Mouse (Mus musculus) liver, adult 10 weeks (tissue): Measurements from ENCODE around the gene Gm42517. TPM values are rescaled to one million over a fixed set of nuclear protein-coding genes. Genes with fewer than 3 reads are reported as not detected.

Experiments
- polyA plus RNA-seq: library from polyadenylated mRNA; stranded (reverse); fragments of 350-450 nt; fragmentation: Illumina TruSeq; extraction: RNeasy Lipid Tissue Mini Kit (QIAGEN cat#74804); gene quantifications from one replicate; pipeline ENCODE4 v1.2.3, GENCODE M21; 2014; ENCODE audit warnings: low read depth, low replicate concordance

Gm42517 gene
- not detected for polyA plus RNA-seq

GRCm38 (mm10) chr5:108367871-108368332, at the start of gene Gm42517:
Gm42517 (minus strand) TSS chr5:108367922.

GRCm38 (mm10) chr5:108388201-108388600, 20.5 kb upstream of the Gm42517 start, which contains the start of gene Pde6b:
Pde6b (plus strand) TSS chr5:108388391.

Other genes starting within 250 kb of the Gm42517 start
- 148 TPM for gene Tmed5, start 235.3 kb downstream of the Gm42517 start, polyA plus RNA-seq
- 0.19 TPM for gene Ccdc18, start 235.0 kb downstream of the Gm42517 start, polyA plus RNA-seq
- gene Dr1, start 99.0 kb downstream of the Gm42517 start, polyA plus RNA-seq: 44.4 TPM
- 10.3 TPM for gene Pigg, start 55.3 kb downstream of the Gm42517 start, polyA plus RNA-seq
- gene Pde6b, start 20.5 kb upstream of the Gm42517 start, polyA plus RNA-seq: not detected
- 154 TPM for gene Atp5k, start 66.5 kb upstream of the Gm42517 start, polyA plus RNA-seq
- 0.93 TPM for gene Mfsd7a, start 81.0 kb upstream of the Gm42517 start, polyA plus RNA-seq
- 16.0 TPM for gene Pcgf3, start 93.3 kb upstream of the Gm42517 start, polyA plus RNA-seq
- gene Cplx1, start 182.1 kb upstream of the Gm42517 start, polyA plus RNA-seq: not detected